ENCODE assay signal across 8 mouse cellular contexts in genomic region chr14:122464763-122465741, GRCm38 (mm10). TPM values are rescaled to one million over a fixed set of nuclear protein-coding genes. Genes with fewer than 3 reads are reported as not detected.
DNase-seq lines count a peak whose midpoint lies in the region; TF ChIP-seq lines count a peak whose summit lies in the region.

Gene Zic5, minus strand, starts transcription at chr14:122465677.

- no peaks in the 10 kb centered on the region for H3K36me3 ChIP-seq in kidney, adult 2 months (ENCODE audit: control insufficient read depth, insufficient read depth, low read length)
- peaks cover 5% of the 10 kb centered on the region; the same call in 1 of the 2 replicates for H3K36me3 ChIP-seq in ES-E14 (ENCODE audit: control insufficient read depth, insufficient read depth, low read length, poor library complexity, severe bottlenecking)
- 0 out of 2 replicates have a peak, but pooled peaks cover 5% of the 10 kb centered on the region for H3K36me3 ChIP-seq in hindbrain, embryonic 10.5 days
- H3K36me3 ChIP-seq in midbrain, embryonic 10.5 days: no peaks in the 10 kb centered on the region

- peak within 1 kb of the TSS; percentile 80 for H3K9ac ChIP-seq in ES-E14 (ENCODE audit: insufficient read depth, low read depth, low read length, poor library complexity, severe bottlenecking)

- in situ Hi-C loops in ES-E14 (cut with MboI; ENCODE audit: low sequenced_read_pairs in 2 of 2, unreplicated experiment in 2 of 2): no loop called here

- no peak for TF ChIP-seq POLR2A in kidney, adult 2 months (IDR thresholded peaks at IDR 0.05; ENCODE audit: low read depth, low read length)

- 2% methylated on average over 59 of the region's 62 CpGs for WGBS in kidney, adult 2 months
- under 1% methylated on average over 62 of the region's 62 CpGs for WGBS in hindbrain, embryonic 10.5 days
- under 1% methylated on average over 56 of the region's 62 CpGs for WGBS in midbrain, embryonic 10.5 days

- H3K4me3 ChIP-seq in kidney, adult 2 months (ENCODE audit: insufficient read depth, low read depth, low read length): peak within 1 kb of the TSS; percentile 26
- peak within 1 kb of the TSS; percentile 68 to 98 for H3K4me3 ChIP-seq in ES-E14 (ENCODE audit: insufficient read depth in 1 of 2, low read depth in 1 of 2, low read length in 2 of 2, poor library complexity in 1 of 2, severe bottlenecking in 1 of 2)
- peak within 1 kb of the TSS; percentile 72 for H3K4me3 ChIP-seq in hindbrain, embryonic 10.5 days
- H3K4me3 ChIP-seq in midbrain, embryonic 10.5 days: peak within 1 kb of the TSS; percentile 80

- no peak for TF ChIP-seq CTCF in kidney, adult 2 months (conservative IDR thresholded peaks at IDR 0.05; ENCODE audit: insufficient read depth, insufficient read length, low read depth, low read length)

- no peaks in the 10 kb centered on the region for H3K9me3 ChIP-seq in ES-E14 (ENCODE audit: control insufficient read depth, insufficient read depth, low read depth, low read length)
- no peaks in the 10 kb centered on the region for H3K9me3 ChIP-seq in hindbrain, embryonic 10.5 days
- H3K9me3 ChIP-seq in midbrain, embryonic 10.5 days (replicated peaks): no peaks in the 10 kb centered on the region

- peaks cover 25% of the 10 kb centered on the region for H3K27me3 ChIP-seq in kidney, adult 2 months (replicated peaks; ENCODE audit: control insufficient read depth, insufficient read depth, low read length)
- peaks cover 100% of the 10 kb centered on the region for H3K27me3 ChIP-seq in hindbrain, embryonic 10.5 days (ENCODE audit: insufficient read depth, poor library complexity, severe bottlenecking)
- peaks cover 100% of the 10 kb centered on the region for H3K27me3 ChIP-seq in midbrain, embryonic 10.5 days (ENCODE audit: low read depth, poor library complexity, severe bottlenecking)

- H3K4me1 ChIP-seq in kidney, adult 2 months (ENCODE audit: control insufficient read depth, insufficient read depth, low read length): no peaks in the 10 kb centered on the region
- H3K4me1 ChIP-seq in ES-E14 (ENCODE audit: control insufficient read depth in 2 of 2, insufficient read depth in 2 of 2, low read length in 2 of 2, poor library complexity in 1 of 2): peaks cover 4 to 10% of the 10 kb centered on the region in 2 experiments; a peak in 3 of 4 replicates
- peaks cover 68% of the 10 kb centered on the region for H3K4me1 ChIP-seq in hindbrain, embryonic 10.5 days (replicated peaks)
- H3K4me1 ChIP-seq in midbrain, embryonic 10.5 days: peaks cover 76% of the 10 kb centered on the region

- DNase-seq in kidney, adult 2 months: peak; percentile 7
- DNase-seq in kidney, postnatal 14 days: no peak
- no peak for DNase-seq in ES-E14 (ENCODE audit: low read depth, low spot score)
- peak; percentile 94 to 95 for DNase-seq in cerebellum, postnatal 25 days
- peak; percentile 87 for DNase-seq in hindbrain, embryonic 10.5 days (ENCODE audit: low spot score)
- DNase-seq in midbrain, embryonic 10.5 days (ENCODE audit: low spot score): peak; percentile 89
- DNase-seq in c-Kit-positive CD71-positive TER-119-positive erythroid progenitor cells, embryonic 14.5 days (ENCODE audit: low spot score): no peak
- no peak for DNase-seq in thymus, postnatal 14 days

- no peak within 1 kb of the TSS for H3K27ac ChIP-seq in kidney, adult 2 months (ENCODE audit: insufficient read depth, low read depth, low read length)
- peak within 1 kb of the TSS; percentile 63 for H3K27ac ChIP-seq in ES-E14 (ENCODE audit: insufficient read depth, low read depth, low read length, poor library complexity, severe bottlenecking)
- H3K27ac ChIP-seq in hindbrain, embryonic 10.5 days: peak within 1 kb of the TSS; percentile 95
- H3K27ac ChIP-seq in midbrain, embryonic 10.5 days (replicated peaks): peak within 1 kb of the TSS; percentile 97

TF ChIP-seq in ES-E14, 5 proteins besides CTCF, POLR2A, EP300 and RAD21:
- TF ChIP-seq CHD2 (IDR thresholded peaks at IDR 0.05; ENCODE audit: low read depth, low read length): peak; percentile 48; the same call in 1 of the 2 replicates
- no peak for TF ChIP-seq HCFC1 (IDR thresholded peaks at IDR 0.05; ENCODE audit: borderline replicate concordance, insufficient read depth, low read length)
TF ChIP-seq in ES-E14: peak in this region for 1.

RNA-seq across cellular contexts. Expression of gene Zic5, which starts in this region (rescaled TPM):
- polyA plus RNA-seq in kidney, adult 2 months (2012; rRNA removed): not detected in 2 replicates
- 15.2 and 29.7 TPM in 2 replicates for total RNA-seq in ES-E14 (2012; rRNA removed)
- 16.5 and 20.3 TPM in 2 replicates for polyA plus RNA-seq in hindbrain, embryonic 10.5 days (2016; fragmentation: Nextera tagmentation; extraction: Ambion mirVana)
- polyA plus RNA-seq in midbrain, embryonic 10.5 days (2016; fragmentation: Nextera tagmentation; extraction: Ambion mirVana): 13.6 and 15.3 TPM in 2 replicates

Comparison
In these comparisons a context has a peak if more than half of its experiments do, and no peak if none do; other contexts are left out.
1. RNA of gene Zic5 (polyA plus RNA-seq): 16.5 to 20.3 TPM in hindbrain, embryonic 10.5 days and 13.6 to 15.3 TPM in midbrain, embryonic 10.5 days; not detected in kidney, adult 2 months; every median in the first group is over 10 times any median in the second.
2. Peak in DNase-seq and H3K4me3 ChIP-seq in kidney, adult 2 months; RNA of the gene not detected or under 1 TPM.
3. DNase-seq: peak in cerebellum, postnatal 25 days (2 of 2), hindbrain, embryonic 10.5 days (single experiment) and midbrain, embryonic 10.5 days (single experiment); none in kidney, postnatal 14 days (single experiment), ES-E14 (single experiment), c-Kit-positive CD71-positive TER-119-positive erythroid progenitor cells, embryonic 14.5 days (single experiment) and thymus, postnatal 14 days (single experiment).
4. H3K4me3 ChIP-seq: peak in every context shown above with its lines; median percentile 83 in ES-E14; 80 in midbrain, embryonic 10.5 days; 72 in hindbrain, embryonic 10.5 days; 26 in kidney, adult 2 months.